In the genomic region with DNA sequence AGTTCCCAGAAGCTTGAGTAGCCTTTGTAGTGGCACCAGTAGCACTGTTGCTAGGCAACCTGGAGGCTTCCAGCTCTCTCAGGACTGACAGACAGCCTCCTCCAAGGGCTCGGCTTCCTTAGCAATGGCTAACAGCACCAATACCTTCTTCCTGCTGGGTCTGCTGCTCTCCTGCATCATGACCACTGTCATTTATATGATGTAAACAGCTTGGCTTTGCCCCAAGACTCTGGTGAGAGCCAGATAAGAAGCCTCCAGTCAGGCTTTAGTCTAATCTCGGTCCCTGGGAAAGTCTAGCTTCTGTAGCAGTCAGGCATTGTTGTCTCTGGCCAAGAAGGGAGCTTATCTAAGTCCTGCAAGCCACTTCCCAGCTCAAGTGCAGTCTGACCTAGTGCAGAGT, we compare ENCODE assay signal across 10 mouse cellular contexts.
DNase-seq lines count a peak whose midpoint lies in the region; ATAC-seq lines count a peak whose summit lies in the region.
"Had no signal": no experiment of that assay in that cellular context is flagged by ENCODE, and none has a peak within 500 bp of the region (broad histone marks: within the 10 kb centered on the region; RNA-seq: fewer than 3 reads in every experiment).

No protein-coding gene starts in this region.

- H3K27me3 ChIP-seq in heart, embryonic 14.5 days (ENCODE audit: control insufficient read depth, insufficient read depth, low read length), result no peaks in the 10 kb centered on the region
- H3K27me3 ChIP-seq: limb, embryonic 15.5 days had no signal

- H3K36me3 ChIP-seq in heart, embryonic 14.5 days (ENCODE audit: control insufficient read depth, insufficient read depth, low read length), result no peaks in the 10 kb centered on the region
- H3K36me3 ChIP-seq: limb, embryonic 15.5 days had no signal

- ATAC-seq in heart, embryonic 14.5 days (ENCODE audit: insufficient number of reproducible peaks, insufficient read depth, low FRiP score, low read depth), result peak; percentile 89

- peak; percentile 95 for DNase-seq in heart, adult 11 months
- no peak for DNase-seq in heart, postnatal 25 days (ENCODE audit: low spot score)
- peak; percentile 29 for DNase-seq in adrenal gland, postnatal 10 days
- peak; percentile 5 for DNase-seq in lung, postnatal 25 days (ENCODE audit: low spot score)
- no peak for DNase-seq in thymus, postnatal 10 days (ENCODE audit: low spot score in 2 of 2)
- no peak for DNase-seq in T-cell, adult 2 months (ENCODE audit: low spot score)
- DNase-seq in c-Kit-positive CD71-positive TER-119-positive erythroid progenitor cells, embryonic 14.5 days (ENCODE audit: low spot score), result no peak

- peaks cover 7 to 21% of the 10 kb centered on the region in 2 experiments; a peak in 3 of 4 replicates for H3K4me1 ChIP-seq in heart, embryonic 14.5 days (ENCODE audit: control insufficient read depth in 2 of 2, insufficient read depth in 2 of 2, low read length in 2 of 2)
- H3K4me1 ChIP-seq: limb, embryonic 15.5 days had no signal

- intact Hi-C loops in heart, postnatal 25 days (cut with DNase I), result no loop called here

- no peak overlapping the region; the same call in 1 of the 2 replicates for H3K4me2 ChIP-seq in heart, embryonic 14.5 days (ENCODE audit: low read length)
- H3K4me2 ChIP-seq: limb, embryonic 15.5 days had no signal

- H3K9ac ChIP-seq in heart, embryonic 14.5 days (ENCODE audit: low read length), result no peak overlapping the region
- H3K9ac ChIP-seq: limb, embryonic 15.5 days had no signal

- no peaks in the 10 kb centered on the region for H3K9me3 ChIP-seq in heart, embryonic 14.5 days (ENCODE audit: control insufficient read depth, low read length)
- H3K9me3 ChIP-seq: limb, embryonic 15.5 days had no signal

- H3K27ac ChIP-seq in heart, embryonic 14.5 days (replicated peaks in 1 of 2; ENCODE audit: control insufficient read depth in 1 of 2, insufficient read depth in 1 of 2, low read depth in 2 of 2, low read length in 2 of 2), result peak overlapping the region; percentile 47 to 77
- H3K27ac ChIP-seq: limb, embryonic 15.5 days had no signal

- H3K4me3 ChIP-seq in heart, embryonic 14.5 days (ENCODE audit: control insufficient read depth in 1 of 2, insufficient read depth in 1 of 2, low read depth in 1 of 2, low read length in 2 of 2), result no peak overlapping the region
- H3K4me3 ChIP-seq: erythroblast, embryonic 14.5 days; limb, embryonic 15.5 days had no signal

- 0% methylated on average over 2 of the region's 2 CpGs for WGBS in heart, embryonic 14.5 days

Comparison
In these comparisons a context has a peak if more than half of its experiments do, and no peak if none do; other contexts are left out.
1. DNase-seq: peak in heart, adult 11 months (single experiment), adrenal gland, postnatal 10 days (single experiment) and lung, postnatal 25 days (single experiment); none in heart, postnatal 25 days (single experiment), thymus, postnatal 10 days (0 of 2), T-cell, adult 2 months (single experiment) and c-Kit-positive CD71-positive TER-119-positive erythroid progenitor cells, embryonic 14.5 days (single experiment).